Mouse (Mus musculus): ENCODE measurements around the gene Lcmt2.
A peak's percentile ranks its signal among the peaks of the same experiment; 100 is the strongest.

Gene Lcmt2

GRCm38 (mm10) chr2:121115418-121115817, 25.0 kb downstream of the Lcmt2 start:
- DNase-seq (ENCODE audit: low read depth, low spot score): no peak

DNA sequence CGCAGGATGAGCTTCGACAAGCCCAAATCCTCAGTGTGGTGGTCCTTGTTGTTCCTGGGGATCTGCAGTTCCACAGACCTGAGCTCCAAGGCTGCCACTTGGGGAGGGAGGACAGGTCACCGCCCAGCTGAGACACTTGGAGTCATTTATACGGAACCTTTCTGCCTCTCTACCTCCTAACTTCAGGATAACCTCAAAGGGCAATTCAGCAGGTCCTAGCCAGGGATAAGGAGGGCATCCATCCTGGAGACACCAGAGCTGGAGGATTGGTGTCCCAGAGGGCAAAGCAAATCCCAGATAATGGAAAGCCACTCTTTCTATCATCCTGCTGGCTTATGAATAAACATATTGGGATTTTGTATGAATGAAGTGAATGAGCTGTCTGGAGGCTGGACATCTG, 30.8 kb downstream of the Lcmt2 start, which contains the start of gene Tgm7:
Gene Tgm7, minus strand, starts transcription at position 101 of the 400 bp plus-strand sequence.
- no peak for DNase-seq (ENCODE audit: low read depth, low spot score)

- DNase-seq (ENCODE audit: low read depth, low spot score): no peak
These were observed 34.5 kb downstream of the Lcmt2 start for GRCm38 (mm10) chr2:121105940-121106339.

DNA sequence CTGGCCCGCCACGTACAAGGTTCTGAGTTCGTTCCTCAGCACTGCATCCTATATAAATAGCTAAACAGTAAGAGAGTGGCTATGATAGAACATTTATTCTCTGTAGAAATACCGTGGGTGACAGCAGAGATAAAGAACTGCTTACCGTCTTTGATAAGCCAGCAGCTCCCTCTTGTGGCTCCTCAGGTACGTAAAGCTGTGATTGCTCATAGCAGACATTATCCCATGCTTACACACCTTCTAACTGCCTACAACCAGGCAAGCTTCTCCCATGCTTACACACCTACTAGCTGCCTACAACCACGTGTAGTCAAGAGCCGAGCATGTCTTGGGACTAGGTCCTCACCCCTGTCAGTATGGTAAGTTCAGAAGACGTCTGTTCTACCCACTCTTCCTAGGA, 38.4 kb downstream of the Lcmt2 start:
- peak; percentile 70 for DNase-seq (ENCODE audit: low read depth, low spot score)

- DNase-seq (ENCODE audit: low read depth, low spot score): no peak
These were observed 50.7 kb downstream of the Lcmt2 start for GRCm38 (mm10) chr2:121089751-121090150.

DNA sequence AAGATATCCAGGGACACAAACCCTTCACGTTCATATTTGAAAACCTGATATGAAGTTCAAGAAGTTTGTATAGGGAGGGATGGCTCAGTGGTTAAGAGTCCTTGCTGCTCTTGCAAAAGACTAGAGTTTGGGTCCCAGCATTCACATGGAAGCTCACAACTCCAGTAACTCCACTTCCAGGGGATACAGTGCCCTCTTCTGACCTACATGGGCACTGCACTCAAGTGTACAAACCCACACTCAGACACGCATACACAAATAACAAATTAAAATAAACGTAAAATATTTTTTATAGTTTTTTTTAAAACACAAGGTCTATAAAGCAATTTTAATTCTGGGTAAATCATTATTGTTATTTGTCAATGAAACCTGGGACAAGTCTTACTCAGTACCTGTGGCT, 51.9 kb downstream of the Lcmt2 start:
- DNase-seq (ENCODE audit: low read depth, low spot score): peak; percentile 46

GRCm38 (mm10) chr2:121085480-121086185, 54.8 kb downstream of the Lcmt2 start, which contains the start of gene Tgm5:
TSS of gene Tgm5 (minus strand) at chr2:121085841.
- DNase-seq (ENCODE audit: low read depth, low spot score): no peak

DNA sequence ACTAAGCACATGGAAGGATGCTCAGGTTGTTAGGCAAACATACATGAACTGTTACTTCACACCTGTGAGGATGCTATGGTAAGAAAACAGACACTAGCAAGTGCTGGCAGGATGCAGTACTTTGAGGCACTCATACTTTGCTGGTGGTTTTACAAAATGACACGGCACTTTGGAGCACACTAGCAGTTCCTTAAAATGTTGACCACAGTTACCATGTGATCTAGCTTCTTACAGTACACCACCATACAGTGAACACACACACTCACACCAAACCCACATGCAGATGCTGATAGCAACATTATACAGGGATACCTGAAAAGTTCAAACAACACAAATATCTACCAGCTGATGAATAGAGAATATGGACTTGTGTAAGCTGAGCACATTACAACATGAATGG, 57.8 kb downstream of the Lcmt2 start:
- no peak for DNase-seq (ENCODE audit: low read depth, low spot score)

All from ZHBTc4 (cell line).